Mouse (Mus musculus): ENCODE measurements at regions not wholly inside any gene's neighbourhood (a gene's known extent, or its start where the extent isn't known, plus 50 kb on each side); places are given as distances from the start of the nearest gene placed in this dataset.

GRCm38 (mm10) chr7:111420698-111421097 is 337.9 kb upstream of the Eif4g2 start:
- TF ChIP-seq CTCF (IDR thresholded peaks at IDR 0.05; ENCODE audit: extremely low read depth, insufficient read length, insufficient replicate concordance, low read depth, low read length), result no peak
- no peak for TF ChIP-seq POLR2A (IDR thresholded peaks at IDR 0.05; ENCODE audit: low read depth, low read length)
